Mouse (Mus musculus) spleen, adult 2 months (tissue): Measurements from ENCODE around the gene Polq. TPM values are rescaled to one million over a fixed set of nuclear protein-coding genes. Genes with fewer than 3 reads are reported as not detected.
A peak's percentile ranks its signal among the peaks of the same experiment; 100 is the strongest.

Experiments used
- DNase-seq, 2 experiments: peaks; one replicate each; pipeline versions ENCODE4 v3.0.0 to v3.0.0-alpha.2; 2012 to 2021; ENCODE audit warnings: low spot score in 2 of 2, low read depth in 1 of 2
- H3K27ac ChIP-seq: fragments of 200-500 bp; 2 replicates; pipeline ENCODE4 v1.5.1; 2012; ENCODE audit warnings: low read length, inconsistent platforms; ENCODE audit not compliant: insufficient read depth
- H3K27me3 ChIP-seq: fragments of 200-500 bp; 2 replicates; pipeline ENCODE4 v1.6.1; 2012; ENCODE audit warnings: mild to moderate bottlenecking, moderate library complexity, low read length, inconsistent platforms; ENCODE audit not compliant: control insufficient read depth, insufficient read depth
- H3K36me3 ChIP-seq: fragments of 200-500 bp; 2 replicates; pipeline ENCODE4 v1.6.1; 2012; ENCODE audit warnings: mild to moderate bottlenecking, low read length, inconsistent platforms; ENCODE audit not compliant: control insufficient read depth, insufficient read depth
- H3K4me1 ChIP-seq: fragments of 200-500 bp; 2 replicates; pipeline ENCODE4 v1.6.1; 2011; ENCODE audit warnings: inconsistent platforms; ENCODE audit not compliant: control insufficient read depth, insufficient read depth, insufficient read length
- H3K4me3 ChIP-seq: fragments of 200-500 bp; 2 replicates; pipeline ENCODE4 v1.5.1; 2011; ENCODE audit warnings: mild to moderate bottlenecking, inconsistent platforms; ENCODE audit not compliant: insufficient read depth, insufficient read length; ENCODE audit errors: extremely low read depth
- CTCF ChIP-seq: fragments of 200-500 bp; IDR thresholded peaks from 2 replicates; pipeline ENCODE4 v1.5.1; 2011; ENCODE audit warnings: mild to moderate bottlenecking, inconsistent platforms; ENCODE audit not compliant: insufficient read depth, insufficient read length, insufficient replicate concordance; ENCODE audit errors: extremely low read depth
- POLR2A ChIP-seq: fragments of 200-500 bp; IDR thresholded peaks from 2 replicates; pipeline ENCODE4 v1.6.1; 2011; ENCODE audit warnings: low read depth, low read length, inconsistent platforms
- WGBS: fragments of 180-500 bp; shearing (Covaris S2); methylation state at CpG from one replicate; pipeline ENCODE4 v1.1.7; 2018; 5-methylcytosine and 5-hydroxymethylcytosine counted together
- polyA plus RNA-seq: library from polyadenylated mRNA; depleted of rRNA; stranded (reverse); fragments of >200 nt; gene quantifications from 2 replicates; pipeline ENCODE4 v1.2.3, GENCODE M21; 2012; rRNA removed

Polq gene
- 0.53 and 0.55 TPM in 2 replicates for polyA plus RNA-seq

DNA sequence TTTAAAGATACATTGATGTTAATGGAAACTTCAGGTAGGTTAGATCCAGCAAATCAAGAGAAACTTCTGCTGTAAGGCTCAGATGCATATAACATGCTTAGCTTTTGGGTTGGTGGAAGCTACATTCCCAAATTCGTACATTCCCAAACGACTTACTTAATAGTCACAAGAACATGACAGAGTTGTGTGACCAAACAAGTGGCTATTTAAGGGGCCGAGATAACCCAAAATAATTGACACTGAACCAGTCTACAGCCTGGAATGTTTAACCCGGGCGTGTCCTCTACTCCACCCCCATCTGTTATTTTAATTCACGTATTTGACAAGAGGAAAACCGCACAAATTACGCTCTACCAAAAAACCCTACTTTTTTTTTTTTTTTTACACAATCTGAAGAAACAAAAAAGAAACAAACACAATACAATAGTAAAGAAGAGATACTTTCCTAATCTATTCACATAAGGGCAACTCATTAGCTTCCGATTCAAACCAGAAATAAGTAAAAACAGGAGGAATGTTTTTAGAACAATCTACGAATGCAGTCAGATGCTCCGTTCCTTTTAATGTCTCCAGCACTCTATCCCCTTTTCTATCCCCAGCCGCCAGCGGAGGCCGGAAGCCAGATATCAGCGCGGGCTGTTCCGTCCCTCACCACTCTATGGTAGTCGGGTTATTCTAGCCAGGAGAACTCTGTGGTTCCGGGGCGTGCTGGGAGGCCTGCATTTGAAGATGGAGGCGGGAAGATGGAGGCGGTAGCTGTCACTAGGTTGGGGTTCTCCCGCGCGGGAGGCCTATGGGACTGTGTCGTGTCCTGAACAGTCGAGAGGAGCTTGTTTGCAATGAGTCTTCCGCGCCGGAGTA lies at the start of gene Polq:
TSS of gene Polq (plus strand) at position 726 of the 861 bp plus-strand sequence.
- 1% methylated on average over 30 of the region's 30 CpGs for WGBS
- Histone ChIP-seq H3K27ac (no peak within 1 kb of the TSS), H3K4me3 (peak within 1 kb of the TSS; percentile 71), H3K27me3 (no peaks in the 10 kb centered on the region), H3K4me1 (peaks cover 7% of the 10 kb centered on the region), H3K36me3 (no peaks in the 10 kb centered on the region)
- DNase-seq, result peak; percentile 87 to 90
- TF ChIP-seq POLR2A (no peak; the same call in 1 of the 2 replicates), CTCF (no peak)

GRCm38 (mm10) chr16:36963415-36963814 lies 48.2 kb upstream of the Polq start:
- TF ChIP-seq POLR2A, result no peak
- no peak for TF ChIP-seq CTCF
- 93% methylated on average over 4 of the region's 4 CpGs for WGBS
- no peak overlapping the region for H3K27ac ChIP-seq
- no peaks in the 10 kb centered on the region for H3K4me1 ChIP-seq
- H3K4me3 ChIP-seq, result no peak overlapping the region
- no peaks in the 10 kb centered on the region for H3K27me3 ChIP-seq
- DNase-seq, result no peak
- H3K36me3 ChIP-seq, result peaks cover 50% of the 10 kb centered on the region

DNA sequence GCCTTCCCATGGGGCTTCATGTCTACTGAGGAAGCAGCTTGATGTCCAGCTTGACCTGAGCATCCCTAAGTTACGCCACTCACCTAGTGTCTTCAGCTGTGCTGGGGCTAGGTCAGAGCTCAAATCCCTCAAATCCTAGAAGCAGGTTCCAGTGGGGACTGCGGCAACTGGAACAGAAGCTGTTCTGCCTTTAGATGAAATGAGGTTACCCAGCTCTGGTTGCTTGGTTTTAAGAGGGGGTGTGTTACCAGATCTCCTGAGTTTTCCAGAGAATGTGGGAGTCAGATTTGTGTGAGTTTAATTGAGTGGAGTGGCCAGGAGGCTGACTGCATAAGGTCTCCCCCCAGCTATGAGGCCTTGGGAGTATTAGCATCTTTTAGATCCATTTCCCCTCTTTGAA lies 32.5 kb upstream of the Polq start:
- no peak for DNase-seq
- no peak for TF ChIP-seq POLR2A
- no peak for TF ChIP-seq CTCF
- Histone ChIP-seq H3K27ac (no peak overlapping the region), H3K36me3 (no peaks in the 10 kb centered on the region), H3K4me3 (no peak overlapping the region), H3K27me3 (no peaks in the 10 kb centered on the region), H3K4me1 (no peaks in the 10 kb centered on the region)
- WGBS, result 95% methylated on average over 2 of the region's 2 CpGs

GRCm38 (mm10) chr16:36983796-36984195 lies 27.8 kb upstream of the Polq start:
- H3K27me3 ChIP-seq, result no peaks in the 10 kb centered on the region
- no peaks in the 10 kb centered on the region for H3K36me3 ChIP-seq
- H3K4me3 ChIP-seq, result no peak overlapping the region
- no peak for DNase-seq
- TF ChIP-seq POLR2A, result no peak
- no peak for TF ChIP-seq CTCF
- H3K27ac ChIP-seq, result no peak overlapping the region
- whole genome bisulfite sequencing, result 74% methylated on average over 1 of the region's 1 CpGs
- peaks cover 4% of the 10 kb centered on the region; the same call in 1 of the 2 replicates for H3K4me1 ChIP-seq

DNA sequence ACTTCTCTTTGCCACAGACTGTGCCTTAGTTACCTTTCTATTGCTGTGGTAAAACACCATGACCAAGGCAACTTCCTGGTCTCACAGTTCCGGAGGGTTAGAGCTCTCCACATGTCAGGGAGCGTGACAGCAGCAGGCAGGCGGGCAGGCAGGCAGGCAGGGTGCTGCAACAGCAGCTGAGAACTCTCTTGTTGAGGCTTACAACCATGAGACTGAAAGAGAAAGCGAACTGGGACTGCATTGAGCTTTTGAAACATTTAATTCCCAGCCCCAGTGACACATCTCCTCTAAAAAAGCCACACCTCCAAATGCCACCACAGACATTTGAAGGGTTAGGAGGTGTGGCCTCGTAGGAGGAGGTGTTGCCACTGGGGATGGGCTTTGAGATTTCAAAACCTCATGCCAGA lies 25.9 kb upstream of the Polq start:
- WGBS, result 20% methylated on average over 5 of the region's 5 CpGs
- peak; percentile 49 to 67 for DNase-seq
- H3K27ac ChIP-seq, result peak overlapping the region; percentile 64
- TF ChIP-seq POLR2A (no peak), CTCF (no peak)
- no peaks in the 10 kb centered on the region for H3K27me3 ChIP-seq
- no peaks in the 10 kb centered on the region for H3K36me3 ChIP-seq
- peak overlapping the region; percentile 52; the same call in 1 of the 2 replicates for H3K4me3 ChIP-seq
- H3K4me1 ChIP-seq, result peaks cover 4% of the 10 kb centered on the region; the same call in 1 of the 2 replicates

DNA sequence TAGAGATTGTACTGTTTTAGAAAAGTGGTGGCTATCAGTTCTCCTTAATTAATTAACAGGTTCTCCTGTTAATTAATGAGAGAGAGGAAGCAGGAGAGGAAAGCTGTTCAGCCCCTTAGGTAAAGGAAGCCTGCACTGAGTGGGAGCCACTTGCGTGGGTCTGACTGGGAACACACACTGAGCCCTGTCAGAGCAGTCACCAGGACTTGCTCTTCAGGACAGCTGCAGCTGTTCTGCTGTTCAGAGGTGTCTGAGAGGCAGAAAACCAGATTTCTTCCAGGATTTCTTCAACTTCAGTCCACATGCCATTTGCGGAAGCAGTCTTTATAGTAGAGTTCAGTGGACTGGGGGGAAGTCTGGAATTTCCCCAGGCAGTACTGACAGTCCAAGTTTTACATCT lies 24.2 kb upstream of the Polq start:
- WGBS, result 80% methylated on average over 2 of the region's 2 CpGs
- H3K27me3 ChIP-seq, result no peaks in the 10 kb centered on the region
- TF ChIP-seq POLR2A (no peak), CTCF (no peak)
- no peak overlapping the region for H3K4me3 ChIP-seq
- no peak overlapping the region for H3K27ac ChIP-seq
- H3K4me1 ChIP-seq, result peaks cover 4% of the 10 kb centered on the region; the same call in 1 of the 2 replicates
- no peaks in the 10 kb centered on the region for H3K36me3 ChIP-seq
- no peak for DNase-seq

DNA sequence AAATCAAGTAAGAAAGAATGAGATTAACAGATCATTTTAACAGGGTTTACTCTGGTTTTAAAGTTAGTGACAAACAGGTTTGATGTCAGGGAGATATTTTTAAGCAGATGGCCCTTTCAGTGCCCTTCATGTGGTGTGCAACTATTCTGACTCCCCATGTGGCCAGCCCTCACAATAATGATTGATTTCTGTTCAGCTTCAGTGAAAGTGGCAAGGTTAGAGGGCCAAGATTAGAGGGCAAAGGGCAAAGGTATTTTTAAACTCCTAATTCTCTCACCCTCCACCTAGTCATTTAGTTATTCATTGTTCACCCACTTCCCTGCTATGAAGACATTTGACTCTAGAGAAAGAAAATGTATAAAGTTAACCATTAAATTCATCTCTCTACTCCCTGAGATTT lies 23.5 kb upstream of the Polq start:
- Histone ChIP-seq H3K27ac (no peak overlapping the region), H3K4me1 (peaks cover 4% of the 10 kb centered on the region; the same call in 1 of the 2 replicates), H3K4me3 (no peak overlapping the region), H3K36me3 (no peaks in the 10 kb centered on the region), H3K27me3 (no peaks in the 10 kb centered on the region)
- DNase-seq, result no peak
- TF ChIP-seq POLR2A (no peak), CTCF (no peak)
